Mouse (Mus musculus): Measurements from ENCODE around the gene Serp1.

DNA sequence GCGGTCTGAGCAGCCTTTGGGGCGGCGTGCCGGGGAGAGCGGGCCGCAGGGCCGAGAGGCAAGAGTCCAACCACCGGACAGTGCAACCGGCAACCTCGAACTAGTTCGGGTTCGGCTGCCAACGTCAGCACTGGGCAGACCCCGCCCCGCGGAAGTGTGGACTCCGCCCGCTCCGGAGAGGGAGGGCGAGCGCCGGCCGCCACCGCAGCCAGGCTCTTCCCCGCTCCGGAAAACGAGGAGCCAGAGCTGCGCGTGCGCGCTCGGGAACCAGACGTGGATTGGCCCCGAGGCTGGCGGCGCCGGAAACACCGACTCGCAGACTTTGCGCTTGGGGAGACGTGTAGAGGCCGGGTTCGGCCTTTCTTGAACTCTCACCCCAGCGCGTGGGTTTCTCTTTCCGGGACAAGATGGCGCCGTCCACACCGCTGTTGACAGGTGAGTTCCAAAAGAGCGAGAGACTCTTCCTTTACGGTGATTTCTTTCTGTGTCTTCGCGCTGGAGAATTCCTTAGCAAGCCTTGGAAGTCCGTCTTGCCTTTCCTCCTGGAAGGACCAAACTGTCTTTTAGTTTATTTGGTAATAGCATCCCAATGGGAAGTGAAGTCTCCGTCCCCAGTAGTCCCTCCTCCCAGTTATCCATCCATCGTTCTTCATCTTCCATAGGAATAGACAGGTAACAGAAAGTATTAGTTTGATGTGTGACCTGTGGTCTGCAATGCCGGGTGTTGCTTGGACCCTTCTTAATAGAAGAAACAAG is at the start of gene Serp1, which contains the start of gene Eif2a:
- TF ChIP-seq EP300 (IDR thresholded peaks at IDR 0.05; ENCODE audit: low read depth) = peak; percentile 68; the same call in 1 of the 2 replicates
- no peak for TF ChIP-seq CTCF (IDR thresholded peaks at IDR 0.05; ENCODE audit: low read depth)

All from heart, postnatal 0 days (tissue).